Mouse (Mus musculus): ENCODE measurements around the gene Acap2. TPM values are rescaled to one million over a fixed set of nuclear protein-coding genes. Genes with fewer than 3 reads are reported as not detected.

Acap2 gene
- total RNA-seq, 2 experiments from 2014 or later: 30.7 to 39.4 TPM

GRCm38 (mm10) chr16:31171418-31171817 is 29.6 kb downstream of the Acap2 start:
- no peak for ATAC-seq (replicated peaks; ENCODE audit: poor library complexity)

- peak; percentile 34; the same call in 1 of the 2 replicates for ATAC-seq (replicated peaks; ENCODE audit: poor library complexity)
Observed at GRCm38 (mm10) chr16:31170297-31170696, 30.7 kb downstream of the Acap2 start.

GRCm38 (mm10) chr16:31169596-31169995 is 31.4 kb downstream of the Acap2 start:
- ATAC-seq (replicated peaks; ENCODE audit: poor library complexity): no peak

- no peak for ATAC-seq (replicated peaks; ENCODE audit: poor library complexity)
Observed at GRCm38 (mm10) chr16:31167934-31168333, 33.1 kb downstream of the Acap2 start.

GRCm38 (mm10) chr16:31167017-31167887 is 33.8 kb downstream of the Acap2 start:
- no peak for ATAC-seq (replicated peaks; ENCODE audit: poor library complexity)

- no peak for ATAC-seq (replicated peaks; ENCODE audit: poor library complexity)
Observed at GRCm38 (mm10) chr16:31165907-31166306, 35.1 kb downstream of the Acap2 start.

- ATAC-seq (replicated peaks; ENCODE audit: poor library complexity): no peak
Observed at GRCm38 (mm10) chr16:31165467-31165866, 35.6 kb downstream of the Acap2 start.

GRCm38 (mm10) chr16:31164125-31164524 is 36.9 kb downstream of the Acap2 start:
- ATAC-seq (replicated peaks; ENCODE audit: poor library complexity): no peak

GRCm38 (mm10) chr16:31160486-31160885 is 40.6 kb downstream of the Acap2 start:
- no peak for ATAC-seq (replicated peaks; ENCODE audit: poor library complexity)

- ATAC-seq (replicated peaks; ENCODE audit: poor library complexity): no peak
Observed at GRCm38 (mm10) chr16:31159491-31159890, 41.6 kb downstream of the Acap2 start.

GRCm38 (mm10) chr16:31149841-31150240 is 51.2 kb downstream of the Acap2 start:
- no peak for ATAC-seq (replicated peaks; ENCODE audit: poor library complexity)

GRCm38 (mm10) chr16:31148891-31149290 is 52.2 kb downstream of the Acap2 start:
- ATAC-seq (replicated peaks; ENCODE audit: poor library complexity): no peak

- no peak for ATAC-seq (replicated peaks; ENCODE audit: poor library complexity)
Observed at GRCm38 (mm10) chr16:31147766-31148165, 53.3 kb downstream of the Acap2 start.

GRCm38 (mm10) chr16:31141916-31142315 is 59.1 kb downstream of the Acap2 start:
- ATAC-seq (replicated peaks; ENCODE audit: poor library complexity): no peak

- no peak; the same call in 1 of the 2 replicates for ATAC-seq (replicated peaks; ENCODE audit: poor library complexity)
Observed at GRCm38 (mm10) chr16:31136616-31137253, 64.3 kb downstream of the Acap2 start.

- no peak for ATAC-seq (replicated peaks; ENCODE audit: poor library complexity)
Observed at GRCm38 (mm10) chr16:31135519-31135918, 65.5 kb downstream of the Acap2 start.

- ATAC-seq (replicated peaks; ENCODE audit: poor library complexity): no peak
Observed at GRCm38 (mm10) chr16:31131531-31131930, 69.5 kb downstream of the Acap2 start.

- no peak for ATAC-seq (replicated peaks; ENCODE audit: poor library complexity)
Observed at GRCm38 (mm10) chr16:31128116-31128515, 72.9 kb downstream of the Acap2 start.

- ATAC-seq (replicated peaks; ENCODE audit: poor library complexity): no peak
Observed at GRCm38 (mm10) chr16:31124991-31125390, 76.1 kb downstream of the Acap2 start.

- ATAC-seq (replicated peaks; ENCODE audit: poor library complexity): no peak
Observed at GRCm38 (mm10) chr16:31121612-31122011, 79.4 kb downstream of the Acap2 start.

- no peak for ATAC-seq (replicated peaks; ENCODE audit: poor library complexity)
Observed at GRCm38 (mm10) chr16:31113596-31113995, 87.4 kb downstream of the Acap2 start.

- ATAC-seq (replicated peaks; ENCODE audit: poor library complexity): no peak
Observed at GRCm38 (mm10) chr16:31101352-31101751, 99.7 kb downstream of the Acap2 start.
